Mouse (Mus musculus) liver, embryonic 14.5 days (tissue): ENCODE results near the gene Ubtd2. TPM values are rescaled to one million over a fixed set of nuclear protein-coding genes. Genes with fewer than 3 reads are reported as not detected.
A peak's percentile ranks its signal among the peaks of the same experiment; 100 is the strongest.
"Not testable (repeated sequence)": the region's sequence is repeated elsewhere in the genome, so short reads cannot be mapped to it uniquely, and the experiment has no call there.

Source experiments
- ATAC-seq: fragments of 200-750 bp; cut with Nextera tagmentation; 2 replicates; pipeline ENCODE4 v1.8.0; 2017; ENCODE audit warnings: moderate number of reproducible peaks, mild to moderate bottlenecking, moderate library complexity; ENCODE audit not compliant: insufficient read depth
- DNase-seq, 3 experiments: peaks; one replicate each; pipeline ENCODE4 v3.0.0-alpha.2; 2012 to 2013; ENCODE audit warnings: low read depth in 3 of 3, low spot score in 3 of 3
- H3K27ac ChIP-seq: fragments of 300-500 bp; sonication (generic); 2 replicates; pipeline ENCODE4 v1.5.1; 2014; ENCODE audit warnings: moderate library complexity, mild to moderate bottlenecking, control low read depth, inconsistent platforms
- H3K27me3 ChIP-seq: fragments of 300-500 bp; sonication (generic); 2 replicates; pipeline ENCODE4 v1.6.1; 2014; ENCODE audit warnings: mild to moderate bottlenecking, low read length, moderate library complexity; ENCODE audit not compliant: control insufficient read depth, insufficient read depth
- H3K36me3 ChIP-seq: fragments of 300-500 bp; sonication (generic); replicated peaks from 2 replicates; pipeline ENCODE4 v1.6.1; 2014; ENCODE audit warnings: low read depth; ENCODE audit not compliant: control insufficient read depth, insufficient read depth
- H3K4me1 ChIP-seq, 2 experiments: fragments of 200-500 bp in 1 of 2; fragments of 300-500 bp in 1 of 2; sonication (generic) in 1 of 2; replicated peaks; 2 replicates each; pipeline ENCODE4 v1.6.1; 2012 to 2014; ENCODE audit warnings: antibody characterized with exemption in 1 of 2, inconsistent platforms in 1 of 2, low read length in 1 of 2; ENCODE audit not compliant: control insufficient read depth in 2 of 2, insufficient read depth in 2 of 2
- H3K4me2 ChIP-seq: fragments of 300-500 bp; sonication (generic); 2 replicates; pipeline ENCODE4 v1.6.1; 2014; ENCODE audit warnings: low read depth, mild to moderate bottlenecking, control low read depth, moderate library complexity
- H3K4me3 ChIP-seq, 2 experiments: fragments of 200-500 bp in 1 of 2; fragments of 300-500 bp in 1 of 2; sonication (generic) in 1 of 2; 2 replicates each; pipeline ENCODE4 v1.5.1; 2012 to 2014; ENCODE audit warnings: low read depth in 2 of 2, low read length in 2 of 2, mild to moderate bottlenecking in 2 of 2, control low read depth in 1 of 2, inconsistent platforms in 1 of 2, moderate library complexity in 1 of 2; ENCODE audit not compliant: insufficient read depth in 1 of 2
- H3K9ac ChIP-seq: fragments of 300-500 bp; sonication (generic); replicated peaks from 2 replicates; pipeline ENCODE4 v1.6.1; 2014; ENCODE audit warnings: mild to moderate bottlenecking, control low read depth, moderate library complexity
- H3K9me3 ChIP-seq: fragments of 300-500 bp; sonication (generic); 2 replicates; pipeline ENCODE4 v1.6.1; 2016; ENCODE audit warnings: low read length, mixed read lengths; ENCODE audit not compliant: control insufficient read depth
- CTCF ChIP-seq: IDR thresholded peaks from 2 replicates; pipeline ENCODE4 v1.5.1; 2016; ENCODE audit warnings: antibody characterized with exemption, low read depth, control low read depth
- EP300 ChIP-seq: IDR thresholded peaks from 2 replicates; pipeline ENCODE4 v1.6.1; 2016; ENCODE audit warnings: antibody characterized with exemption, low read depth
- WGBS: fragments of 180-500 bp; shearing (Covaris S2); extraction: QIAGEN DNeasy Blood & Tissue Kit; methylation state at CpG from one replicate; pipeline ENCODE4 v1.1.7; 2014; ENCODE audit not compliant: insufficient replicate concordance; 5-methylcytosine and 5-hydroxymethylcytosine counted together
- polyA plus RNA-seq, 2 experiments: library from polyadenylated mRNA; depleted of rRNA in 1 of 2; stranded (reverse) in 1 of 2; unstranded in 1 of 2; fragments of >200 nt; fragmentation: Nextera tagmentation in 1 of 2; extraction: Ambion mirVana in 1 of 2; gene quantifications; 2 replicates each; pipeline versions ENCODE4 v1.2.1 to v1.2.3; 2012 to 2014

Gene Ubtd2
- polyA plus RNA-seq, 2 experiments: 2.8 to 3.2 TPM

- TF ChIP-seq EP300 (no peak), CTCF (0 out of 2 replicates have a peak, but pooled peaks have one; percentile 11)
- WGBS: 71% methylated on average over 4 of the region's 4 CpGs
- ATAC-seq: no peak
- Histone ChIP-seq H3K27ac (no peak overlapping the region), H3K4me1 (no peaks in the 10 kb centered on the region; a peak in 1 of 4 replicates), H3K4me3 (no peak overlapping the region), H3K9ac (no peak overlapping the region), H3K9me3 (no peaks in the 10 kb centered on the region), H3K36me3 (no peaks in the 10 kb centered on the region), H3K27me3 (no peaks in the 10 kb centered on the region), H3K4me2 (no peak overlapping the region)
- no peak for DNase-seq
These were observed 44.8 kb downstream of the Ubtd2 start for GRCm38 (mm10) chr11:32499931-32500330.

GRCm38 (mm10) chr11:32503711-32504110, 48.5 kb downstream of the Ubtd2 start:
- H3K27me3 ChIP-seq: no peaks in the 10 kb centered on the region
- H3K9ac ChIP-seq: no peak overlapping the region
- no peak for TF ChIP-seq CTCF
- TF ChIP-seq EP300: no peak
- H3K4me3 ChIP-seq: no peak overlapping the region
- H3K4me2 ChIP-seq: no peak overlapping the region
- no peaks in the 10 kb centered on the region for H3K9me3 ChIP-seq
- no peak overlapping the region for H3K27ac ChIP-seq
- no peak for DNase-seq
- no peak for ATAC-seq
- WGBS: 68% methylated on average over 2 of the region's 2 CpGs
- H3K36me3 ChIP-seq: no peaks in the 10 kb centered on the region
- no peaks in the 10 kb centered on the region; a peak in 1 of 4 replicates for H3K4me1 ChIP-seq

DNA sequence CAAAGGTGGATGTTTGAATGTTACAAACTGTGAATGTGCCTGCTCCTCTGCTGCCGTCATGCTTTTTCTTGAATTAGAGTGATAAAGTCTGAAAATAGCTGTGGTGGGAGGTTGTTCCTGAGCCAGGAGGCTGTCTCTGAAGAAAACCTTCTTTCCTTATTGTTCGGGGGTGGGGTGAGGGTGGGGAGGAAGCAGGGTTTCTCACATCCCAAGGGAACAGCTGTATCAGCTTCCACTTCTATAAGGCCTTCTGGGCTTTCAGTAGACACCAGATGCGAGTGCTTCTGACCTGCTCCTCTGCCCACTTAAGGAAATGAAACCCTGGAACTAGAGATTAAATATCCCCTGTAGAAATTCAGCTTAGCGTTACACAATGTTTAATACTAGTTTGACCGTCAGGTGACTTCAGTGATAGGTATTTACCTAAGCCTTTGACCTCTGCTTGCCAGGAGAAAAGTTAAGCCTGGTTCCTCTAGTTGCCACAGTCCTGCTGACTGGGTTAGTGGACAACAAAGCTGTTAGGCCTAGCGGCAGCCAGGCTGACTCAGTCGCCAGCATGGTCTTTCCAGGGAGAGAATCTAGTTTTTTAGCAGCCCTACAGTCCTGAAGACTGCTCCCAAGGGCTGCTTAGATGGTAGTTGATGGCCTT, 50.0 kb downstream of the Ubtd2 start:
- Histone ChIP-seq H3K36me3 (no peaks in the 10 kb centered on the region), H3K4me3 (no peak overlapping the region), H3K4me2 (no peak overlapping the region), H3K27ac (no peak overlapping the region), H3K4me1 (no peaks in the 10 kb centered on the region; a peak in 1 of 4 replicates), H3K9me3 (no peaks in the 10 kb centered on the region), H3K9ac (no peak overlapping the region), H3K27me3 (no peaks in the 10 kb centered on the region)
- 52% methylated on average over 7 of the region's 7 CpGs for WGBS
- ATAC-seq (no peak), DNase-seq (no peak)
- TF ChIP-seq CTCF: no peak
- no peak for TF ChIP-seq EP300

GRCm38 (mm10) chr11:32510930-32511329, 55.8 kb downstream of the Ubtd2 start:
- H3K36me3 ChIP-seq: no peaks in the 10 kb centered on the region
- no peak overlapping the region for H3K27ac ChIP-seq
- ATAC-seq (no peak), DNase-seq (no peak)
- TF ChIP-seq CTCF: peak; percentile 27; the same call in 1 of the 2 replicates
- no peak for TF ChIP-seq EP300
- no peak overlapping the region for H3K4me3 ChIP-seq
- H3K4me2 ChIP-seq: no peak overlapping the region
- no peak overlapping the region for H3K9ac ChIP-seq
- no peaks in the 10 kb centered on the region for H3K9me3 ChIP-seq
- H3K4me1 ChIP-seq: peaks cover 0 to 4% of the 10 kb centered on the region in 2 experiments; a peak in 1 of 4 replicates
- WGBS: 19% methylated on average over 1 of the region's 1 CpGs
- no peaks in the 10 kb centered on the region for H3K27me3 ChIP-seq

DNA sequence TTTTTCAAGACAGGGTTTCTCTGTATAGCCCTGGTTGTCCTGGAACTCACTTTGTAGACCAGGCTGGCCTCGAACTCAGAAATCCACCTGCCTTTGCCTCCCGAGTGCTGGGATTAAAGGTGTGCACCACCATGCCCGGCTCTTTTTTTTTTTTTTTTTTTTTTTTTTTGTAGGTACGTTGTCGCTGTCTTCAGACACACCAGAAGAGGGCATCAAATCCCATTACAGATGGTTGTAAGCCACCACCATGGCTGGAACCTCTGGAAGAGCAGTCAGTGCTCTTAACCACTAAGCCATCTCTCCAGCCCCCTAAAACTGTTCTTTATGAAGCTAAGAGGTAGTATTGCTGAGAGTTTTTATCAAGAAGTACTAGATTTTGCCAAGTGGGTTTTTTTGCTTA, 59.7 kb downstream of the Ubtd2 start:
- not testable (repeated sequence) for ATAC-seq, H3K27me3 ChIP-seq, H3K36me3 ChIP-seq, H3K9me3 ChIP-seq, H3K27ac ChIP-seq, DNase-seq, H3K9ac ChIP-seq, H3K4me2 ChIP-seq, H3K4me3 ChIP-seq
- 80% methylated on average over 5 of the region's 5 CpGs for WGBS
- H3K4me1 ChIP-seq: peaks cover 0 to 14% of the 10 kb centered on the region in 2 experiments; a peak in 3 of 4 replicates
